Mouse (Mus musculus) neural tube, embryonic 15.5 days (tissue): ENCODE results near the gene Gm43951. TPM values are rescaled to one million over a fixed set of nuclear protein-coding genes. Genes with fewer than 3 reads are reported as not detected.
"Not testable (repeated sequence)": the region's sequence is repeated elsewhere in the genome, so short reads cannot be mapped to it uniquely, and the experiment has no call there.

ENCODE experiments used
- ATAC-seq: fragments of 200-750 bp; cut with Nextera tagmentation; 2 replicates; pipeline ENCODE4 v1.8.0; 2017; ENCODE audit warnings: mild to moderate bottlenecking, moderate TSS enrichment, moderate library complexity; ENCODE audit not compliant: low FRiP score
- H3K27ac ChIP-seq: fragments of 300-500 bp; sonication (generic); replicated peaks from 2 replicates; pipeline ENCODE4 v1.5.1; 2015; ENCODE audit warnings: mild to moderate bottlenecking, inconsistent platforms
- H3K27me3 ChIP-seq: fragments of 300-500 bp; sonication (generic); replicated peaks from 2 replicates; pipeline ENCODE4 v1.6.1; 2015; ENCODE audit warnings: inconsistent platforms
- H3K36me3 ChIP-seq: fragments of 300-500 bp; sonication (generic); 2 replicates; pipeline ENCODE4 v1.6.1; 2015; ENCODE audit warnings: inconsistent platforms
- H3K4me1 ChIP-seq: fragments of 300-500 bp; sonication (generic); 2 replicates; pipeline ENCODE4 v1.6.1; 2015; ENCODE audit warnings: inconsistent platforms
- H3K4me2 ChIP-seq: fragments of 300-500 bp; sonication (generic); 2 replicates; pipeline ENCODE4 v1.6.1; 2015; ENCODE audit warnings: inconsistent platforms, mild to moderate bottlenecking, moderate library complexity
- H3K4me3 ChIP-seq: fragments of 300-500 bp; sonication (generic); replicated peaks from 2 replicates; pipeline ENCODE4 v1.5.1; 2015; ENCODE audit warnings: mild to moderate bottlenecking, inconsistent platforms
- H3K9ac ChIP-seq: fragments of 300-500 bp; sonication (generic); replicated peaks from 2 replicates; pipeline ENCODE4 v1.6.1; 2015; ENCODE audit warnings: mild to moderate bottlenecking, inconsistent platforms
- H3K9me3 ChIP-seq: fragments of 300-500 bp; sonication (generic); replicated peaks from 2 replicates; pipeline ENCODE4 v1.6.1; 2016; ENCODE audit warnings: inconsistent platforms
- WGBS: fragments of 180-500 bp; shearing (Covaris S2); methylation state at CpG from one replicate; pipeline ENCODE4 v1.1.7; 2015; ENCODE audit warnings: mixed read lengths; 5-methylcytosine and 5-hydroxymethylcytosine counted together
- polyA plus RNA-seq: library from polyadenylated mRNA; unstranded; fragments of >200 nt; fragmentation: Nextera tagmentation; extraction: Ambion mirVana; gene quantifications from 2 replicates; pipeline ENCODE4 v1.2.1, GENCODE M21; 2015

Gm43951 gene
- polyA plus RNA-seq, 1 experiment from 2014 or later, result 1.4 TPM

- no peak overlapping the region for H3K9ac ChIP-seq
- no peak overlapping the region for H3K4me3 ChIP-seq
- ATAC-seq, result no peak
- H3K27ac ChIP-seq, result no peak overlapping the region
- H3K27me3 ChIP-seq, result no peaks in the 10 kb centered on the region
- 94% methylated on average over 2 of the region's 2 CpGs for WGBS
- H3K4me1 ChIP-seq, result no peaks in the 10 kb centered on the region
- H3K36me3 ChIP-seq, result peaks cover 56% of the 10 kb centered on the region
- H3K4me2 ChIP-seq, result no peak overlapping the region
- H3K9me3 ChIP-seq, result no peaks in the 10 kb centered on the region
These were observed 12.4 kb downstream of the Gm43951 start for GRCm38 (mm10) chr11:72194259-72194658.

GRCm38 (mm10) chr11:72190857-72191256 lies 15.8 kb downstream of the Gm43951 start:
- ATAC-seq, result no peak
- H3K9ac ChIP-seq, result no peak overlapping the region
- H3K4me3 ChIP-seq, result no peak overlapping the region
- H3K4me1 ChIP-seq, result no peaks in the 10 kb centered on the region
- 64% methylated on average over 1 of the region's 1 CpGs for WGBS
- peaks cover 57% of the 10 kb centered on the region for H3K36me3 ChIP-seq
- no peaks in the 10 kb centered on the region for H3K27me3 ChIP-seq
- H3K27ac ChIP-seq, result no peak overlapping the region
- no peak overlapping the region for H3K4me2 ChIP-seq
- H3K9me3 ChIP-seq, result no peaks in the 10 kb centered on the region

- Histone ChIP-seq H3K27me3 (no peaks in the 10 kb centered on the region), H3K9ac (no peak overlapping the region), H3K27ac (no peak overlapping the region), H3K36me3 (peaks cover 51% of the 10 kb centered on the region), H3K4me3 (no peak overlapping the region), H3K9me3 (no peaks in the 10 kb centered on the region), H3K4me2 (no peak overlapping the region), H3K4me1 (no peaks in the 10 kb centered on the region)
- no peak for ATAC-seq
- WGBS, result 95% methylated on average over 4 of the region's 4 CpGs
These were observed 22.4 kb downstream of the Gm43951 start for GRCm38 (mm10) chr11:72184252-72184651.

- Histone ChIP-seq H3K4me1 (no peaks in the 10 kb centered on the region), H3K9me3 (no peaks in the 10 kb centered on the region), H3K27me3 (no peaks in the 10 kb centered on the region), H3K27ac (no peak overlapping the region), H3K9ac (no peak overlapping the region), H3K4me2 (no peak overlapping the region), H3K36me3 (peaks cover 51% of the 10 kb centered on the region), H3K4me3 (no peak overlapping the region)
- no peak for ATAC-seq
- WGBS, result 81% methylated on average over 4 of the region's 4 CpGs
These were observed 25.5 kb downstream of the Gm43951 start for GRCm38 (mm10) chr11:72181136-72181535.

GRCm38 (mm10) chr11:72180556-72180955 lies 26.1 kb downstream of the Gm43951 start:
- Histone ChIP-seq H3K27ac (no peak overlapping the region), H3K4me1 (no peaks in the 10 kb centered on the region), H3K4me2 (no peak overlapping the region), H3K9me3 (no peaks in the 10 kb centered on the region), H3K36me3 (peaks cover 48% of the 10 kb centered on the region), H3K4me3 (no peak overlapping the region), H3K27me3 (no peaks in the 10 kb centered on the region), H3K9ac (no peak overlapping the region)
- 90% methylated on average over 5 of the region's 5 CpGs for WGBS
- no peak for ATAC-seq

GRCm38 (mm10) chr11:72176553-72176952 lies 30.1 kb downstream of the Gm43951 start:
- Histone ChIP-seq H3K27ac (no peak overlapping the region), H3K4me2 (no peak overlapping the region), H3K27me3 (no peaks in the 10 kb centered on the region), H3K4me1 (no peaks in the 10 kb centered on the region), H3K9ac (no peak overlapping the region), H3K9me3 (no peaks in the 10 kb centered on the region), H3K4me3 (no peak overlapping the region), H3K36me3 (peaks cover 71% of the 10 kb centered on the region)
- 26% methylated on average over 3 of the region's 3 CpGs for WGBS
- no peak for ATAC-seq

- ATAC-seq, result no peak
These were observed 30.7 kb downstream of the Gm43951 start for GRCm38 (mm10) chr11:72175966-72176365.

GRCm38 (mm10) chr11:72174721-72175120 lies 31.9 kb downstream of the Gm43951 start:
- H3K9ac ChIP-seq, result no peak overlapping the region
- no peaks in the 10 kb centered on the region for H3K9me3 ChIP-seq
- no peak overlapping the region for H3K4me2 ChIP-seq
- no peak overlapping the region for H3K4me3 ChIP-seq
- H3K27ac ChIP-seq, result no peak overlapping the region
- peaks cover 74% of the 10 kb centered on the region for H3K36me3 ChIP-seq
- ATAC-seq, result no peak
- 89% methylated on average over 6 of the region's 6 CpGs for WGBS
- no peaks in the 10 kb centered on the region for H3K4me1 ChIP-seq
- H3K27me3 ChIP-seq, result no peaks in the 10 kb centered on the region

More at GRCm38 (mm10) chr11:72175966-72176365, 30.7 kb downstream of the Gm43951 start:
- Histone ChIP-seq H3K27ac (no peak overlapping the region), H3K4me1 (no peaks in the 10 kb centered on the region), H3K4me2 (no peak overlapping the region), H3K9me3 (no peaks in the 10 kb centered on the region), H3K9ac (no peak overlapping the region), H3K4me3 (no peak overlapping the region), H3K27me3 (no peaks in the 10 kb centered on the region), H3K36me3 (peaks cover 67% of the 10 kb centered on the region)
- 57% methylated on average over 5 of the region's 5 CpGs for WGBS

GRCm38 (mm10) chr11:72173506-72173905 lies 33.1 kb downstream of the Gm43951 start:
- no peaks in the 10 kb centered on the region for H3K4me1 ChIP-seq
- peaks cover 77% of the 10 kb centered on the region for H3K36me3 ChIP-seq
- H3K9me3 ChIP-seq, result no peaks in the 10 kb centered on the region
- H3K9ac ChIP-seq, result no peak overlapping the region
- H3K4me2 ChIP-seq, result no peak overlapping the region
- WGBS, result 89% methylated on average over 5 of the region's 5 CpGs
- H3K4me3 ChIP-seq, result no peak overlapping the region
- no peak overlapping the region for H3K27ac ChIP-seq
- no peak for ATAC-seq
- no peaks in the 10 kb centered on the region for H3K27me3 ChIP-seq

GRCm38 (mm10) chr11:72171906-72172305 lies 34.7 kb downstream of the Gm43951 start:
- not testable (repeated sequence) for ATAC-seq, H3K4me3 ChIP-seq, H3K4me2 ChIP-seq, H3K9me3 ChIP-seq, H3K27me3 ChIP-seq, H3K4me1 ChIP-seq, H3K27ac ChIP-seq, H3K9ac ChIP-seq
- peaks cover 74% of the 10 kb centered on the region for H3K36me3 ChIP-seq
- WGBS, result 42% methylated on average over 4 of the region's 4 CpGs

GRCm38 (mm10) chr11:72169871-72170270 lies 36.8 kb downstream of the Gm43951 start:
- no peak overlapping the region for H3K4me3 ChIP-seq
- H3K9ac ChIP-seq, result no peak overlapping the region
- 93% methylated on average over 4 of the region's 4 CpGs for WGBS
- H3K4me1 ChIP-seq, result no peaks in the 10 kb centered on the region
- no peak for ATAC-seq
- no peak overlapping the region for H3K27ac ChIP-seq
- H3K27me3 ChIP-seq, result no peaks in the 10 kb centered on the region
- H3K36me3 ChIP-seq, result peaks cover 80% of the 10 kb centered on the region
- no peaks in the 10 kb centered on the region for H3K9me3 ChIP-seq
- no peak overlapping the region for H3K4me2 ChIP-seq

- no peak overlapping the region for H3K4me3 ChIP-seq
- no peak overlapping the region for H3K9ac ChIP-seq
- peaks cover 70% of the 10 kb centered on the region for H3K36me3 ChIP-seq
- no peaks in the 10 kb centered on the region for H3K4me1 ChIP-seq
- no peak overlapping the region for H3K27ac ChIP-seq
- no peak for ATAC-seq
- no peaks in the 10 kb centered on the region for H3K27me3 ChIP-seq
- WGBS, result 94% methylated on average over 2 of the region's 2 CpGs
- H3K9me3 ChIP-seq, result no peaks in the 10 kb centered on the region
- H3K4me2 ChIP-seq, result no peak overlapping the region
These were observed 43.4 kb downstream of the Gm43951 start for GRCm38 (mm10) chr11:72163198-72163597.

- Histone ChIP-seq H3K4me1 (0 out of 2 replicates have a peak, but pooled peaks cover 3% of the 10 kb centered on the region), H3K4me2 (no peak overlapping the region), H3K27ac (no peak overlapping the region), H3K9ac (no peak overlapping the region), H3K4me3 (no peak overlapping the region), H3K36me3 (peaks cover 63% of the 10 kb centered on the region), H3K9me3 (no peaks in the 10 kb centered on the region), H3K27me3 (no peaks in the 10 kb centered on the region)
- WGBS, result 69% methylated on average over 2 of the region's 2 CpGs
- ATAC-seq, result no peak
These were observed 50.0 kb downstream of the Gm43951 start for GRCm38 (mm10) chr11:72156624-72157023.
